Mouse (Mus musculus) T-helper 1 cell (primary cell): ENCODE data around the gene Fxyd1.

Experiments used
- in situ Hi-C: fragments of 300-600 bp; cut with MboI, MseI; formaldehyde crosslinking; loops from one replicate; pipeline ENCODE4 v1.15.1; 2025; ENCODE audit warnings: high pct_unique_total_duplicates

The Fxyd1 gene

DNA sequence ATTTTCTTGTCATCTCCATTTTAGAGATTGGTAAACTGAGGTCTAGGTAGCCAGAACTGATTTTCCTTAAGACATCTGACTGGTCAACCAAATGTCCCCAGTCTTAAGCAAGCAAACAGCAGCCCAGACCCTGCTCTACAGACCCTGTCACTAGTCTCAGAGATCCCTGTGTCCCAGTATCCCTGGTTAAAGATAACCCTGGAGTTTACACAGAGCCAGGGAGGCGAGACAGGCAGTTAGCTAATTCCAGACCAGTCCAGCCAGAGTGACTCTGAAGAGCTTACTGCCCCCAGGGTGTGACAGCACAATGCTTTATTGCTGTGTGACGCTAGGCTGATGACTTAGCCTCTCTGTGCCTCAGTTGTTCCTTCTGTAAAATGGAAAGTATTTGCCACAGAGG lies at the start of gene Fxyd1:
Gene Fxyd1 (minus strand): TSS at position 129 of the 400 bp plus-strand sequence.
- in situ Hi-C loops = no loop called here

DNA sequence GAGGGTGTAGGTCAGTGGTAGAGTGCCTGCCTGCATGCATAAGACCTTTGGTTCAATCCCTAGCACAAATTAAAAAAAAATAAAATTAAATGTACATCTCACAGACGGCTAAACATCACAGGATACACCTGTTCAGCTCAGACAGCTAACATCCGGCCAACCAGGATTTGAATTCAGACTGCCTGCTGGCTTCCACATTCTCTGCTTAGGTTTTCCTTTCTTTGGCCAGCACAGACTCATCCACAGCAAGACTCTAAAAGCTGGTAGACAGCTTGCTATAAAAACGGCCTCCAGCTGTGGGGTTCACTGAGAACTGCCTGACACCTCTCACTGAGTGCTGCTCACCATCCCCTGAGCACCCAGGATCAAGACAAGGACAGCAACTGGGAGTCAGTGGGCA lies 49.2 kb upstream of the Fxyd1 start:
- in situ Hi-C loops = no loop called here

DNA sequence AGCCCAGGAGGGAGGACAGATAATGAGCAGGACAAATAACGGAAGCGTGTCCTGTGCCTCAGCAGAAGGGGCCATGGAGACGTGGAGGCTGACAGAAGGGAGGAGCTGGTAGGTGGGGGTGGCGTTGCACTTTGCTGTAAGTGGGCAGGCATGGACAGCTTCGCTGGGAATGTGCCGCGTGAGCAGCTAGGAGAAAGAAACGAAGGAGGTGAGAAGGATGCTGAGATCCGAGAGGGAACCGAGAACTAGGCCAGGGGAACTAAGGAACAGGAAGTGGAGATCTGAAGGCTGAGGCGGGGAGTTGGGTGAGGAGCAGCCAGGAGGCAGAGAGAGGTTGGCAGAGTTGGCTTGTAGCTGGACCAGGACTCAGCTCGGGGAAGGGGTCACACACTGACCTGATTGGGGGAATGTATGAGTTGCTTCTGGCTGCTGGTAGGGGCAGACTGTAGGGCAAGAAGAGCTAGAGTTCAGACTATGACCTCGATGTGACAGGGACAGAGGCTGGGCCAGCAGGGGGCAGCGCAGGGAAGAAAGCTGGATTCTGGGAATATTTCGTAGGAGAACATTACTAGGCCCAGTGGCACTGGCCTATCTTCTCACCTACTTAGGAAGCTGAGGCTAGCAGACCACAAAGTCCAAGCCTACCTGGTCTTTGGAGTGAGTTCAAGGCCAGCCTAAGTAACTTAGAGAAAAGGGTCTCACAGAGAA lies 48.2 kb upstream of the Fxyd1 start:
- in situ Hi-C loops = no loop called here

DNA sequence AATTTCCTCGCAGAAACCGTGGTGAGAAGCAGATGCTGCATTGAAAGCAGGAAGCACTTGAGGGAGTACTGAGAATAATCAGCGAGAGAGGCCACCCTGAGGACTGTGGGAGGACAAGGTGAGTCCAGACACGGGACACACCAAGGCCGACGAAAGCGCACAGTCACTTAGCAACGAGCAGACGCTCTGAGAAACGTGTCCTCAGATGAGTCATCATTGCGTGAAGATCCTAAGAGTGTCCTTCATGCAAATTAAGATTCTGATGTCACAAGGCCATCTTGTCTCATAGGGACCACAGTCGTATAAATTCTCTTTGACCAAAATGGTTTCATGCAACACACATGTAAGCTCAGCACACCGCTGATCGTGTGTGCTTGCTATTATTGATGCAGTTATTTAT lies 43.8 kb upstream of the Fxyd1 start:
- in situ Hi-C loops = no loop called here

DNA sequence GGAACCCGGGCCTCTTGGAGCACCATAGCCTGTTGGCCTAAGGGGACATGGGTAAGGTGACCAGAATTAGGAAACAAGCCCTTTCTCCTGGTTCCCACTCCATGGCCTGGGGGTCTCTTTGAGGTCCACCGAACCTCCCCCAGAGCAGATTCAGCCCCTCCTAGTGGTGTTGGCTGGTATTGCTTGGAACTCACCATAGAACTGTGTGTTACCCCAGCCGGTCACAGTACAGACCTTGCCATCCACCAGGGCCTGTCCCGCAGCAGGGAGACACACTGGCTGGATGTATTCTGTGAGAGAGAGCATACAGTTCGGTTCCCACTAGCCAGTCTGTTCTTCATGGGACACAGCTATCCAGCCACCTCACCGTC lies 42.6 kb upstream of the Fxyd1 start:
- in situ Hi-C loops = loop anchor here (5.0 kb wide), 1 partner anchor 107 kb away; no protein-coding TSS in a partner anchor

DNA sequence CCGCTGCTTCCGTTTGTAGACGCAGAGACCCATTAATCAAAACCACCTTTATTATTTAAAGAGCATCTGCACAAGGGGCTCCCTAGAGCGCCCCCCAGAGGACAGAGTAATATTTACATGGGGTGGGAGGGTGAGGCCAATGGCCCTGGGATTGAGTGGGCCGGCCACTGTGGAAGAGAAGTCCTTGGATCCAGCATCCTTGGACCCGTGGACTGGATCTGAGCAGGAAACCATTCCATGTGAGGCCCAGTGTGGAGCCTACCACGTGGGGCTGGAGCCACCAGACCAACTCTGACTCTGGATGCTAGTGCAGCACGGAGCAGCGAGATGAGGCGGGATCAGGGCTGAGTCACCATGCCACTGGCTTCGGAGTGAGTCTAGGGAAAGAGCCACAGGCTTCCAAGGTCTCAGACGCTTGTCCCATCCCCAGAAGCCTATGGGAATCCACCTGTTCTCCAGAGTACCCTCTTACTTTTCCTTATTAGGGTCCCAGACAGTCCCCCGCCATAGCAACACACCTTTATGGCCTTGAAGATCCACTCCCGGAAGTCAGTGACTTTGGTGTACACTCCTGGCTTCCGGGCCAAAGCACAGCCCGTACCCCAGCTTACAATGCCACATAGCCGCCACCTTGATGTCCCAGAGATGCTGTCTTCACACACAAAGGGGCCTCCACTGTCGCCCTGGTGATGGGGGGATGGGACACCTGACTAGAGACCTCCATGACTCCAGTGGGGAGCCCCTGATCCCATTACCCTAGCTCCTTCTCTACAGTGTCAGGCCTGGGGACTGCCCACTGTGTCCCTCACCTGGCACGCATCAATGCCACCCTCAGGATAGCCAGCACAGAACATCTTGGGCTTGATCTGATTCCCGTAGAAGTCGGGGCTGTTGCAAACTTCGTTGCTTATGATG lies 42.0 kb upstream of the Fxyd1 start:
- in situ Hi-C loops = loop anchor here (5.0 kb wide), 1 partner anchor 107 kb away; no protein-coding TSS in a partner anchor

DNA sequence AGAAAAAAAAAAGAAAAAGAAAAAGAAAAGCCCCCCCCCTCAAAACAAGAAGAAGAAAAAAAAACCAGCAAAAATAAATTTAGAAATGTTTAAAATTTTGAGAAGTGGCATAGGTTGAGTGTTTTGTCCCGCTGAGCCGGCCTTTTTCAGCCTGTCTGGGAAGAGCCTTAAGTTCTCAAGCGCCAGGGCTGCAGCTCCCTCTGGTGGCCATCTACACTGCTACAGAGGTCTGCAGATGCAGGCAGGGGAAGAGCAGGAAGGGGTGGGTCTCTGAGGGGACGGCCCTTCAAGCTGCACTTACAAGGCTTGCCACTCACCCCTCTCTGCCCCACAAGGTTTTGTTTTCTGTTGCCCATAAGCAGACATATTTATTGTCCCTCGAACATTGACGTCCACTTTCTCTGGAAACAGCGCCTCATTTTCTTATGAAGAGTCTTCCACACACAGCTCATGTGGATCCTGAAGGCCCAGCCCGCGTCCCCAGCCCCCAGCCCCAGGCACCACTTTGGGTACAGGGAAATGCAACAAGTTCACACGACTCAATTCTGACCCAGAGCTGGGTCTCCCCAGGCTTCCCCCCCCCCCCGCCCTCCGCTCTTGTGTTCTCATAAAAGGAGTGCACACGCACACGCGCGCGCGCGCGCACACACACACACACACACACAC lies 40.7 kb upstream of the Fxyd1 start:
- in situ Hi-C loops = loop anchor here (5.0 kb wide), 1 partner anchor 105 kb away; no protein-coding TSS in a partner anchor

DNA sequence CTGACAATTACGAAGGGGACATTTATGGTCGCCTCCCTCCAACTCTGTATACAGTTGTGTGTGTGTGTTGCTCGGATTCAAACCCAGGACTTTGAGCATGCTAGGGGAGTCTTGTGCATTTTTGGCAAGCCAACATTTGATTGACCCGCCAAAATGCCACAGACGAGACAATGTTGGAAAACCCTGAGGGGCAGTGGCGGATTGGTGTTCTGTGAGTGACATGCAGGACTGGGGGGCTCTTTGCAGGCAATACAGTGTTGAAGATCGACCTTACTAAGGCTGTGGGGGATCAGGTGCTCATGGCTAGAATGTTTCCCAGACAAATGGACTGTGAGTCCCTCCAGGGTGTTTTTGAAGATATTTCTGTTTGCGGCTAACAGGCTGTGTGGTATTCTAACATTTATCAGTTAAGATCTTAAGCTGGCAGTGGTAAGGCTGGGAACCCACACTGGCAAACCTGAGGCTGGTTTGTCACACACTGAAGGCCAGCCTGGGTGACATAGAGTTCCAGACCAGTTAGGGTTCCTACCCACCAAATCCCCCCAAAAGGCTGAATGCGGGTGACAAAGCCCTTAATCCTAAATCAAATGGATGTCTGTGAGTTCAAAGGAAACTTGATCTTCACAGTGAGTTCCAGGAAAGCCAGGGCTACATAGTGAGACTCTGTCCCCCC lies 40.0 kb upstream of the Fxyd1 start:
- in situ Hi-C loops = loop anchor here (5.0 kb wide), 1 partner anchor 105 kb away; no protein-coding TSS in a partner anchor

DNA sequence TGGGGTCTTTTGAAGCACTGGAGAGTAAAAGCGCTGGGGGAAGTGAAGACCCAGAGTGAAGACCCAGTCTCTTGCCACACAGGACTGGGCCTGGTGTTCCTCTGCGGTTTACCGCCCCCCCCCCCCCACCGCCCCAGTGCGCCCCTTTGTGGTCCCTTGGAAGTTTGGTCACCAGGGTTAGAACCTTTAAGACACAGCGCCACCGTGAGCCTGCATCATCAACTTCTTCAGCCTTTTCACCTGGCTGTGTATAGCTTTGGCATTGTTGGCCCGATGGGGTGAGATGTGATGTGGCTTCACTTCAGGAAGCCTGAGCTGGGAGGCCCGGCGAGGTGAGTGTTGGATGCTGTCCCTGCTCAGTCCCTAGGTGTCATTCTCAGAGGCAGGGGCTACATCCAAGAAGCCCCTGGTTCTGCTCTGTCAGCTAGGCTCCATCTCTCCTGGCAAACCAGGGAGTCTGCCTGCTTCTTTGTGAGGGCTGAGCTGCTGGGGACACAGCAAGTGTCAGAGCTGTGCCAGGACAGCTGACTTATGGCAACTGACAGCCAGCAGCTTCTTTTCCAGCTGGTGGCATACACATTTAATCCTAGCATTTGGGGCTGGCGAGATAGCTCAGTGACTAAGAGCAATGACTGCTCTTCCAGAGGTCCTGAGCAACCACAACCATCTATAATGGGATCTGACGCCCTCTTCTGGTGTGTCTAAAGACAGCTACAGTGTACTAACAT lies 37.9 kb upstream of the Fxyd1 start:
- in situ Hi-C loops = loop anchor here (5.0 kb wide), 1 partner anchor 103 kb away; no protein-coding TSS in a partner anchor

DNA sequence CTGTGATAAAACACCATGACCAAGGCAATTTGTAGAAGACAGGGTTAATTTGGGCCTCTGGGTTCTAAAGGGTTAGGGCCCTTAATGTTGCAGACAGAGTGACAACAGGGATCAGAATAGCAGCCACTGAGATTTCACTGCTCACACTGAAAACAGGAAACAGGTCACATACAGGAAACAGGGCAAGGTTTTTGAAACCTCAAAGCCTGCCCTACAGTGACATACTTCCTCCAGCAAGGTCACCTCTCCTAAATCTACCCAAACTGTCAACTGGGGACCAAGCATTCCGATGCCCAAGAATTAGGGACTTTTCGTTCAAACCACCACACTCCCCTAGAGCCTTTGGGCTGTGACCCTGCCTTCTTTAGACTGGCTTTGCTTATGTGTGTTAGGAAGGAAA lies 32.7 kb upstream of the Fxyd1 start:
- in situ Hi-C loops = no loop called here

DNA sequence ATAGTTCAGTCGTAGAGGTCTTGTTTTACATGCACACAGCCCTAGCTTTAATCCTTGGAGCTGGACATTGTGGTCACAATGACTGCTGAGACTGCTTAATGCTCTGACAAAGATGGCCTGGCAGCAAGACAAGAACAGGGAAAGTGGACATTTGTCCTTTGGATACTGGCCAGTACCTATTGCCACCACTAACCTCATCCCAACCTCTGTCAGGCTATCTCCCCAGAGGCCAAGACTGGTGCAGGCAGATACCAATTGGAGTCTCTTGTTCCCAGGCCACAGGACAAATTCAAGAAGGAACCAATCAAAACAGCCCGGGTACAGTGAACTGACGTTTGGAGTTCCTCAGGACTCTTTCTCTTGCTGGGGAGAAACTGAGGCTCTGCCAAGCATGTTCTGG lies 31.2 kb upstream of the Fxyd1 start:
- in situ Hi-C loops = no loop called here

DNA sequence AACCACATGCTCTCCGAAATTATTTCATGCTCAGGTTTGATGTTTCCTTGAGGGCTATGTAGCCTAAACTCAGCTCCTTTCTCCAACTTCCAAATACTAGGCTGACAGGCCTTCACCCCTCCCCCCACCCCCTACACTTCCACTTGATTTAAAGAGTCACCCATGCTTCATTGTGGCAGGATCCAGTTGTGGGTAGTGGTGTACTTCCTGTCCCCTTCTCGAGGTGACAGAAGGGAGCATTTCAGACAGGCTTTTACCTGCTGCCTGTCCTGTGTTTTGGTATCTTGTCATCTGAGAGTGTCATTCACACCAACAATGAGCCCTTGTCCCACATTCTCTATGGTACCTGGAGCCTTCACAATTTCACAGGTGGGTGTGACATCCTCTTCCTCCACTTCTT lies 30.3 kb upstream of the Fxyd1 start:
- in situ Hi-C loops = no loop called here

DNA sequence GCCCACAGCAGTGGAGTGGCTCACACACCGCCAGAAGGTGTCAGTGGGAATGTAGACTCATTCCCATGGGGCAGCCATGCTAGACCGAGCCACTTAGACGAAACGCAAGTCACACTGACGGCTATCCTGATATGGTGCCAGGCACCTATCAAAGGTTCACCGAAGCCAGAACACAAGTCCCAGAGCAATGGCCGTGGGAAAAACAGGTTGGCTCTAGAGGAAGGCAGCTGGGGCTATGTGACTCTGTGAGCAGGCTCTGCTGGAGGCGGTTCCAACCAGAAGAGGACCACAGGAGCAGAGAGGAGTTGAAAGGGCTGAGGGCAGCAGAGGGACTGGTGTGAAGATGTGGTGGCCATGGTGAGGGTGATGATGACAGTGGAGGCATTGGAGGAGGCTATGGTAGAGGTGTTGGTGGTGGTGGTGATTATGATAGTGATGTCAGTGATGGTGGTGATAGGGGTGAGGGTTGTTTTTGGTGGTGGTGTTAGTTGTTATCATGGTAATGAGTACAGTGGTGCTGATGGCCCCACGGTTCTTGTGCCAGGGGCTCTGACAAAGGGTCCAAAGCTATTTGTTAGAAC lies 29.3 kb upstream of the Fxyd1 start:
- in situ Hi-C loops = no loop called here

DNA sequence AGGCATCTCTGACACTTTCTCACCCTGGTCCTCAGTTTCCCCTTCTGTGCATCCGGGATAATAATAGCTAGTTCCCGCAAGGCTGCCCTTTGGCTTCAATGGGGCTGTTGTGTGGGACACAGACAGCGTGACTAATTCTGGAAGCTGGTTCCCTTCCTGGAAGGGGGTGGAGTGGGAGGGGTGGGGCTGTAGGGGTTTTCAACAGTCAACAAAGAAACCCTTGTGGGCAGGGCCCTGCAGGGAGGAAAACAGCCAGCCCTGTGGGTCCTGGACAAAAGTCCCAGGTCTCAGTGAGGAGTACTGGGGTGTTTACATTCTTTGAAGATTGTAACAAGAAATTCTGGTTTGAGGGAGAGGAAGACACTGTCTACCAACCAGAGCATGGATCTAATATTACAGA lies 28.2 kb upstream of the Fxyd1 start:
- in situ Hi-C loops = no loop called here

DNA sequence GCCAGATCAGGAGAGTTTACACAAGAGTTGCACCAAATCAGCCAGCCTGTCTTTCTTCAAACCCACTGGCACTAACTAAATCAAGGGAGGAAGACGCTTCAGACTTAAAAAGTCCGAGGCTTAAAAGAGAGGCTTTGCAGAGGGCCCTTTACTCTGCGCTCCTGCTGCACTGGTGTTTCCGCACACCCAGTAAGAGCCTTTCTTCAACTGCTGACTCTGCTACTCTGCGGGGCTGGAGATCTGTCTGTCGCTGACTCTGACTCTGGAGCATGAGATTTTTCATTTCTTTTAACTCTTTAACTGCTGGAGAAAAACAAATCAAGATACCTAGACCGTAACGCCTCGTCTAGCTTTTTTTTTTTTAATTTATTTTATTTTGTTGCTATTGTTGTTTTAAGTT lies 27.1 kb upstream of the Fxyd1 start:
- in situ Hi-C loops = no loop called here

DNA sequence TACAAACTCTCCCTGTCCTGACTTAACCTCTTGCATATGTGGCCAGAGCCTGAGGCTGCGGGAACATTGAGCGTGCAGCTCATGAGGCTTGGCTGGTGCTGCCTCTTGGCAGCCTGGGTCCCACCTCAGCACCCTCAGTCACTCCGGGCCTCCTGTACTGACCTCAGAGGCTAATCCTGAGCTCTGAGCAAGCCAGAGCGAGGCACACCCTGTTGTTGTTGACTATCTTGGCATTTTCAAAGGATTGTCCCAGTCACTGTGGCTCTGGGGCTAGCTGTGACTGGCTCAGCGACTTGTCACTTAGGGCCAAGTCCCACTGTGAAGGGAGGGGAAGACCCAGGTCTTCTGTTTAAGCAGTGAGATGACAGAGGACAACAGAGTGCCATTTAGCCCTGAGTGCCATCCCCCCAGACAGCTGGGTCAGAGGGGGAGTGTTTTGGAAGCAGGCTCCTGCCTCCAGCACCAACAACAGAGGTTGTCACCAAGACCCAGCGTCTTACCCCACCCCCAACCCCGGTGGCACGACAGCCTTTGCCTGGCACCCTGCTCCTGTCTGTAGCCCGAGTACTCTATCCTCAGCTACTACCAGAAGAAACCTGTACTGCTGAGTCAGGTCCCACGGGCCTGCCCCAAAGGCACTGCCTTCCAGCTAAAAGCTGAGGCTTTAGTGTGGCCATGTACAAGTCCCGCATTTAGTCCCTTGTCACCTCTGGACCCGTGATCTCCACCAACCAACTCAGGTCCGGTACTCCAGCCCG lies 26.0 kb upstream of the Fxyd1 start:
- in situ Hi-C loops = no loop called here

DNA sequence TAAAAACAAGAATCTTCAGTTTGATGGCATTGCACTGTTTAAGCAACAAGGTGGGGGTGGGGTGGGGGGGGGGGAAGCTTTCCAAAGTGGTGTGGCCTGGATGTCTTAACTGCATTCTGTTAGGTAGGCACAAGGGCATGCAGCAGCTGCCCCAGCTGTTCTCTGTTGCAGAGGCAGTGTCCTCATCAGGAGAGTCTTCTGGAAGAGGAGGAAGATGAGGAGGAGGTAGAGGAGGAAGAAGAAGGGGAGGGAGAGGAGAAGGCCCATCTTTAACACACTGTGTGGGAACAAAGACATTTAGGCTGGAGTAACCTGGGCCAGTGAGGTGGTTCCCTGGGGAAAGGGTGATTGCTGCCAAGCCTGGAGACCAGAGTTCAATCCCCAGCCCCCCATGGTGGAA lies 25.1 kb upstream of the Fxyd1 start:
- in situ Hi-C loops = no loop called here

DNA sequence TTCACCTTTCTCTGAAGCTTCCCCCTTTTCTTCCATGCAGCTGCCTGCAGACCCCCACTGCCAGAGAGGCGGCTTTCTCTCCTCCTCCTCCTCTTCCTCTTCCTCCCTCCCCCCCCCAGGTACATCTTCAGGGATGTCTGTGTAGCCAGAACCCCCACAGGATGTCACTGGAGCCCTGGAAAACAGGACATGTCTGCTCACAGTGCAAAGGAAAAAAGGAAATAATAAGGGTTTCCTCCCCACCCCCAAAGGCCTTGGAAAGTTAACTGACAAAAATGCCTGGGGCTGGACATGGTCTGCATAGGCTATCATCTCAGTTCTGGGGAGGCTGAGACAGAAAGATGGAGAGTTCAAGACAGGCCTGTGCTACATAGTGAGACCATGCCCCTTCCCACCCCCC lies 24.1 kb upstream of the Fxyd1 start:
- in situ Hi-C loops = no loop called here

DNA sequence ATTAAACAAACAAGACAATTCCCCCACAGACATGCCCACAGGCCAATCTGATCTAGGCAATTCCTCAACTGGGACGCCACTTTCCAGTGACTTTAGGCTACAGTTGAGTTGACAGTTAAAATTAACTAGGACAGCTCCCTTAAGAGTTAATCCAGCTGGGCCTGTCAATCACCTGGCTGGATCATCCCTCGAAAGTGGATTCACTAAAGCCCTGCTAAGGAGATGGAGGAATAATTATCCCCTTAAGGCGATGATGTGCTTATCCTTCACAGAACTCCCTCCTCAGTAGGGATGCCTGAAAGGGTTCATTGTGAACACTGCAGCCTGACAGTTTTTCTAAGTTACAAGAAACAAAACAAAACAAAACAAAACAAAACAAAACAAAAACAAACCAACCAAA lies 23.6 kb upstream of the Fxyd1 start:
- in situ Hi-C loops = no loop called here

DNA sequence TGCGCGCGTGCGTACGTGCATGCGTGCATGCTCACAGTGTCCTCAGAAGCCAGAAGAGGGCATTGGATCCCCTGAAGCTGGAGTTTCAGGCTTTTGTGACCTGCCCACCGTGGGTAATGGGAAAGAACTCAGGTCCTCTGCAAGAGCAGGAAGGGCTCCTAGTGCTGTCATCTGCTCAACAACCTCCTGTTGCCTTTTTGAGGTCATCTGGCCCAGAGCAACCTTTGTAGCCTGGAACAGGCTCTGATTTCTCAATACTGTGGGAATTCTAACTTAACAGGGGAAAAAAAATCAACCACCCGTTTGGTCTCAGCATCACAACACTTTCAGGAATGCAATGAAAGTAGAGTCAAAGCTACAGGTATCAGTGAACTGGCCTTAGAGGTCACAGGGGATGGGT lies 22.7 kb upstream of the Fxyd1 start:
- in situ Hi-C loops = no loop called here
